Mouse (Mus musculus): ENCODE results near the gene Prrx2. TPM values are rescaled to one million over a fixed set of nuclear protein-coding genes. Genes with fewer than 3 reads are reported as not detected.
A peak's percentile ranks its signal among the peaks of the same experiment; 100 is the strongest.

Gene Prrx2
- polyA plus RNA-seq (2015; fragmentation: Nextera tagmentation; extraction: Ambion mirVana), result 2.9 and 4.3 TPM in 2 replicates

DNA sequence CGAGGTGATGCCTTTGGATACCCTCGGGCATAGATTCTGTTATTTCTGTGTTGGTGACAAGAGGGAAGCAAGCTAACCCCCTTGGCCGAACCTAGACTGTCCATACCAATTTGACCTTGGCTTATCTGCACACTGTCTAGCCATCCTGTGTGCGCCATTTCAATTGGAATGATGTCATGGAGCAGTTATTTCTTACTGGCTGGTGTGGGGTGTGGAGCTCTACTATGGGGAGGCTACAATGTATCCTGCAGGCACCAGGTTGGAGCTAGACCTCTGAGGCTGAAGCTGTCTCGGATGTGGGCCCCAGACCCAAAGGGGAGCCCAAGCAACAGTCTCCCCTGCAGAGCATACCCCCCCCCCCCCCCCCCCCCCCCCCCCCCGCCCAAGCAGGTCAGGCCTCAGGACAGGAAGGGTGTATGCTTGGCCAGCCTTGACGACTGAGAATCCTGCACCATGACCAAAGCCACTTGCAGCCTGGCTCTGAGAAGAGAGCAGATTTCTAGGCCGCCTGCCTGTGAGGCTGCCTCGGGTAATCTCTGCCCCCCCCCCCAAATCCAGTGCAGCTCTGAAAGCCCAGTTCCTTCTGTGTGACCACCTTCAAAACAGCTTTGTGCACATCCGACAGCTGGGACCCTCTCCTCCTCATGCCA is at the start of gene Prrx2:
Prrx2 (plus strand) TSS at position 600 of the 650 bp plus-strand sequence.
- Histone ChIP-seq H3K4me1 (ENCODE audit: insufficient read depth, low read depth, low read length) (no peaks in the 10 kb centered on the region), H3K27me3 (replicated peaks; ENCODE audit: insufficient read depth, low read length) (no peaks in the 10 kb centered on the region), H3K9me3 (ENCODE audit: low read length) (no peaks in the 10 kb centered on the region), H3K9ac (replicated peaks; ENCODE audit: low read depth) (no peak within 1 kb of the TSS), H3K4me3 (ENCODE audit: low read depth, low read length) (no peak within 1 kb of the TSS), H3K27ac (ENCODE audit: low read length) (no peak within 1 kb of the TSS), H3K4me2 (replicated peaks; ENCODE audit: low read depth, low read length) (no peak within 1 kb of the TSS), H3K36me3 (ENCODE audit: insufficient read depth, low read length) (no peaks in the 10 kb centered on the region)
- no peak for ATAC-seq
- DNase-seq (ENCODE audit: low spot score), result no peak
- TF ChIP-seq EP300 (IDR thresholded peaks at IDR 0.05), result no peak
- TF ChIP-seq CTCF (IDR thresholded peaks at IDR 0.05), result no peak
- 63% methylated on average over 8 of the region's 10 CpGs for WGBS

GRCm38 (mm10) chr2:30787466-30787865 is 47.3 kb upstream of the Prrx2 start:
- no peak for DNase-seq (ENCODE audit: low spot score)

DNA sequence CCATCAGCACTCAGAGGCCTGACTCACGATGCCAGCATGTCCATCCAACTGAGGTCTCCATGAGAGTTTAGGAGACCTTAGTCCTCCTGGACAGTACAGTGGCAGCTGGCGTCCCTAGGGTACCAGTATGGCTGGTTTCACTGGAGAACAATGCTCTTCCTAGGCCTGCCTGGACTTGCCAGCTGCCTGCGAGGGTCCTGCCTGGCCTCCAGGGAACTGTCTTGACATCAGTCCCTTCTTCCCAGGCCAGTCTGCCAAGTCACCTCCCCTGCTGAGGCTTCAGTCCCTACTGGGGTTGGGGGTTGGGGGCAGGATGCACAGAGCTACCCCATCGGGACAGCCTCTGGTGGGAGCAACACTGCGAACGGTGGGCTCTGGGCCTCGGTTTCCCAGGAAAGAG is 42.7 kb upstream of the Prrx2 start:
- TF ChIP-seq EP300 (IDR thresholded peaks at IDR 0.05) (no peak), CTCF (IDR thresholded peaks at IDR 0.05) (no peak)

More at GRCm38 (mm10) chr2:30787466-30787865, 47.3 kb upstream of the Prrx2 start:
- no peak for ATAC-seq
- H3K4me3 ChIP-seq (ENCODE audit: low read depth, low read length), result no peak overlapping the region
- peaks cover 9% of the 10 kb centered on the region; the same call in 1 of the 2 replicates for H3K4me1 ChIP-seq (ENCODE audit: insufficient read depth, low read depth, low read length)
- no peaks in the 10 kb centered on the region for H3K27me3 ChIP-seq (replicated peaks; ENCODE audit: insufficient read depth, low read length)
- H3K36me3 ChIP-seq (ENCODE audit: insufficient read depth, low read length), result no peaks in the 10 kb centered on the region
- 48% methylated on average over 4 of the region's 4 CpGs for WGBS
- no peak overlapping the region for H3K27ac ChIP-seq (ENCODE audit: low read length)
- H3K9ac ChIP-seq (replicated peaks; ENCODE audit: low read depth), result no peak overlapping the region
- no peaks in the 10 kb centered on the region for H3K9me3 ChIP-seq (ENCODE audit: low read length)
- TF ChIP-seq EP300 (IDR thresholded peaks at IDR 0.05) (no peak), CTCF (IDR thresholded peaks at IDR 0.05) (no peak)
- no peak overlapping the region for H3K4me2 ChIP-seq (replicated peaks; ENCODE audit: low read depth, low read length)

GRCm38 (mm10) chr2:30794179-30795108 is 40.3 kb upstream of the Prrx2 start:
- TF ChIP-seq EP300 (IDR thresholded peaks at IDR 0.05), result no peak
- peak; percentile 91 for TF ChIP-seq CTCF (IDR thresholded peaks at IDR 0.05)
- H3K27ac ChIP-seq (ENCODE audit: low read length), result peak overlapping the region; percentile 62; the same call in 1 of the 2 replicates
- H3K4me3 ChIP-seq (ENCODE audit: low read depth, low read length), result peak overlapping the region; percentile 35
- H3K27me3 ChIP-seq (replicated peaks; ENCODE audit: insufficient read depth, low read length), result no peaks in the 10 kb centered on the region
- H3K36me3 ChIP-seq (ENCODE audit: insufficient read depth, low read length), result no peaks in the 10 kb centered on the region
- H3K9ac ChIP-seq (replicated peaks; ENCODE audit: low read depth), result 0 out of 2 replicates have a peak overlapping the region, but pooled peaks have one; percentile 29
- WGBS, result 4% methylated on average over 48 of the region's 48 CpGs
- peak; percentile 95 for DNase-seq (ENCODE audit: low spot score)
- peak; percentile 81 for ATAC-seq
- H3K4me2 ChIP-seq (replicated peaks; ENCODE audit: low read depth, low read length), result peak overlapping the region; percentile 68
- H3K4me1 ChIP-seq (ENCODE audit: insufficient read depth, low read depth, low read length), result peaks cover 8% of the 10 kb centered on the region; the same call in 1 of the 2 replicates
- H3K9me3 ChIP-seq (ENCODE audit: low read length), result no peaks in the 10 kb centered on the region

More for the DNA sequence above, 42.7 kb upstream of the Prrx2 start:
- H3K4me2 ChIP-seq (replicated peaks; ENCODE audit: low read depth, low read length), result no peak overlapping the region
- no peak overlapping the region for H3K4me3 ChIP-seq (ENCODE audit: low read depth, low read length)
- H3K9me3 ChIP-seq (ENCODE audit: low read length), result no peaks in the 10 kb centered on the region
- no peaks in the 10 kb centered on the region for H3K36me3 ChIP-seq (ENCODE audit: insufficient read depth, low read length)
- peaks cover 8% of the 10 kb centered on the region; the same call in 1 of the 2 replicates for H3K4me1 ChIP-seq (ENCODE audit: insufficient read depth, low read depth, low read length)
- WGBS, result 83% methylated on average over 7 of the region's 7 CpGs
- H3K27ac ChIP-seq (ENCODE audit: low read length), result no peak overlapping the region
- no peak for ATAC-seq
- DNase-seq (ENCODE audit: low spot score), result no peak
- no peak overlapping the region for H3K9ac ChIP-seq (replicated peaks; ENCODE audit: low read depth)
- H3K27me3 ChIP-seq (replicated peaks; ENCODE audit: insufficient read depth, low read length), result no peaks in the 10 kb centered on the region

- ATAC-seq, result no peak
These were observed 39.4 kb upstream of the Prrx2 start for GRCm38 (mm10) chr2:30795271-30795888.

More at GRCm38 (mm10) chr2:30795271-30795888, 39.4 kb upstream of the Prrx2 start:
- WGBS, result 81% methylated on average over 7 of the region's 7 CpGs
- TF ChIP-seq EP300 (IDR thresholded peaks at IDR 0.05), result no peak
- TF ChIP-seq CTCF (IDR thresholded peaks at IDR 0.05), result no peak
- peaks cover 8% of the 10 kb centered on the region; the same call in 1 of the 2 replicates for H3K4me1 ChIP-seq (ENCODE audit: insufficient read depth, low read depth, low read length)
- H3K27ac ChIP-seq (ENCODE audit: low read length), result no peak overlapping the region
- H3K36me3 ChIP-seq (ENCODE audit: insufficient read depth, low read length), result no peaks in the 10 kb centered on the region
- H3K9ac ChIP-seq (replicated peaks; ENCODE audit: low read depth), result no peak overlapping the region
- H3K27me3 ChIP-seq (replicated peaks; ENCODE audit: insufficient read depth, low read length), result no peaks in the 10 kb centered on the region
- peak overlapping the region; percentile 68 for H3K4me2 ChIP-seq (replicated peaks; ENCODE audit: low read depth, low read length)
- DNase-seq (ENCODE audit: low spot score), result no peak
- H3K4me3 ChIP-seq (ENCODE audit: low read depth, low read length), result peak overlapping the region; percentile 35; the same call in 1 of the 2 replicates
- no peaks in the 10 kb centered on the region for H3K9me3 ChIP-seq (ENCODE audit: low read length)

All from lung, postnatal 0 days (tissue).